Mouse (Mus musculus): ENCODE results near the gene Rbm47. TPM values are rescaled to one million over a fixed set of nuclear protein-coding genes. Genes with fewer than 3 reads are reported as not detected.

Gene Rbm47
- polyA plus RNA-seq, 1 experiment from 2014 or later: 41.5 TPM

DNA sequence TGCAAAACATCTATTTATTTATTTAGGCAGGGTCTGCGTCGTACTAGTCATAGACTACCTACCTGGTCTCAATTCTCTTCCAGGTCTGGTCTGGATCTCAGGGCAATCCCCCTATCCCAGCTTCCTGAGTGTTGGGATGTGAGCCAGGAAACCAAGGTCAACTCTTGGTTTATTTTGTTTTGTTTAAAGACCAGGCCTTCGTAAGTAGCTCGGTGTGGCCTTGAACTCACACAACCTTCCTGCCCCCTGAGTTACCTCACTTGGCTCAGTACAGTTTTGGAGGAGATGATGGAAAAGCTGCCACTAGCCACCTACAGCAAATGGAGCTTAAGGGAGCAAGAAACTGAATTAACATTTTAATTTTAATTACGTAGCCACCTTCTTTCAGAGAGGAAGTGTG lies 144.7 kb downstream of the Rbm47 start:
- no peaks in the 10 kb centered on the region for H3K4me1 ChIP-seq (ENCODE audit: insufficient read depth, low read depth, low read length)
- no peaks in the 10 kb centered on the region for H3K27me3 ChIP-seq (replicated peaks; ENCODE audit: insufficient read depth, low read length)
- H3K9me3 ChIP-seq (ENCODE audit: low read length): no peaks in the 10 kb centered on the region
- H3K4me3 ChIP-seq (ENCODE audit: low read depth, low read length): no peak overlapping the region
- H3K9ac ChIP-seq (replicated peaks; ENCODE audit: low read depth): no peak overlapping the region
- 73% methylated on average over 5 of the region's 5 CpGs for WGBS
- TF ChIP-seq EP300 (IDR thresholded peaks at IDR 0.05): no peak
- no peak for TF ChIP-seq CTCF (IDR thresholded peaks at IDR 0.05)
- no peak overlapping the region for H3K4me2 ChIP-seq (replicated peaks; ENCODE audit: low read depth, low read length)
- DNase-seq (ENCODE audit: low spot score) (no peak), ATAC-seq (no peak)
- H3K27ac ChIP-seq (ENCODE audit: low read length): no peak overlapping the region
- H3K36me3 ChIP-seq (ENCODE audit: insufficient read depth, low read length): 0 out of 2 replicates have a peak, but pooled peaks cover 4% of the 10 kb centered on the region

DNA sequence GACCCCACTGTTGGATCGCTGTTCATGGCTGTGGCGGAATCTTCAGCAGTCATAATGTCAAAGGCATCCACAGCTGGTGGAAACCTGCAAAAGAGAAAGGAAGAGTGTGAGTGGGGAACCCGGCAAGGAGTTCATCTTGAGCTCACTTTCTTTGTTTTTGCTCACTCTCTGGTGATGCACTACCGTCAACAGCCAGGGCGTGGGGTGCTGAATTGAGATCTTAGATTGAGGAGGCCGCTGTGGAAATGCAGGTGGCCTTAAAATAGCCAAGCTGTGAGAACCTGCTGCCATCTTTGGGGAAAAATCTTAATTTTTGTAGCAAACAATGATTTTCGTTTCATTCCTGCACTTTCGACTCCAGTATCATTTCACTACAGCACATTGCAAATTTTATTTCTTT lies 145.7 kb downstream of the Rbm47 start:
- H3K4me3 ChIP-seq (ENCODE audit: low read depth, low read length): no peak overlapping the region
- H3K27me3 ChIP-seq (replicated peaks; ENCODE audit: insufficient read depth, low read length): no peaks in the 10 kb centered on the region
- H3K4me2 ChIP-seq (replicated peaks; ENCODE audit: low read depth, low read length): no peak overlapping the region
- 95% methylated on average over 8 of the region's 8 CpGs for WGBS
- ATAC-seq (no peak), DNase-seq (ENCODE audit: low spot score) (no peak)
- H3K4me1 ChIP-seq (ENCODE audit: insufficient read depth, low read depth, low read length): no peaks in the 10 kb centered on the region
- no peak overlapping the region for H3K9ac ChIP-seq (replicated peaks; ENCODE audit: low read depth)
- TF ChIP-seq EP300 (IDR thresholded peaks at IDR 0.05) (no peak), CTCF (IDR thresholded peaks at IDR 0.05) (no peak)
- H3K27ac ChIP-seq (ENCODE audit: low read length): no peak overlapping the region
- H3K36me3 ChIP-seq (ENCODE audit: insufficient read depth, low read length): 0 out of 2 replicates have a peak, but pooled peaks cover 4% of the 10 kb centered on the region
- no peaks in the 10 kb centered on the region for H3K9me3 ChIP-seq (ENCODE audit: low read length)

DNA sequence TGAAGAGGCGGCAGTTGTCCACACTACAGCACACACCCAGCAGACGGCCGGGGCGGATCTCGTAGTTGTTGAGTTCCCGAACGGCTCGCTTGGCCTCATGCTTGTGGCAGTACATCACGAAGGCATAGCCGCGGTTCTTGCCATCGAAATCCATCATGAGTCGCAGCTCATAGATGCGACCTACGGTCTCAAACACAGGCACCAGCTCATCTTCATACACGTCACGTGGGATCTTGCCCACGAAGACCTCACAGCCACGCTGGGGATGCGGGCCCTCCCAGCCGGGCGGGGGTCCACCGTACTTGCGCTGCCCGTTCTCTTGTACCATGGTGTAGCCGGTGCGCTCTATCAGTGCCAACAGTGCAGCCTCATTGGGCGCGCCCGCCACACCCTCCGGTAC lies 146.1 kb downstream of the Rbm47 start:
- DNase-seq (ENCODE audit: low spot score) (no peak), ATAC-seq (no peak)
- Histone ChIP-seq H3K4me3 (ENCODE audit: low read depth, low read length) (no peak overlapping the region), H3K4me1 (ENCODE audit: insufficient read depth, low read depth, low read length) (no peaks in the 10 kb centered on the region), H3K36me3 (ENCODE audit: insufficient read depth, low read length) (0 out of 2 replicates have a peak, but pooled peaks cover 4% of the 10 kb centered on the region), H3K27me3 (replicated peaks; ENCODE audit: insufficient read depth, low read length) (no peaks in the 10 kb centered on the region), H3K9me3 (ENCODE audit: low read length) (no peaks in the 10 kb centered on the region), H3K4me2 (replicated peaks; ENCODE audit: low read depth, low read length) (no peak overlapping the region), H3K9ac (replicated peaks; ENCODE audit: low read depth) (no peak overlapping the region), H3K27ac (ENCODE audit: low read length) (no peak overlapping the region)
- 98% methylated on average over 31 of the region's 31 CpGs for WGBS
- no peak for TF ChIP-seq EP300 (IDR thresholded peaks at IDR 0.05)
- TF ChIP-seq CTCF (IDR thresholded peaks at IDR 0.05): no peak

DNA sequence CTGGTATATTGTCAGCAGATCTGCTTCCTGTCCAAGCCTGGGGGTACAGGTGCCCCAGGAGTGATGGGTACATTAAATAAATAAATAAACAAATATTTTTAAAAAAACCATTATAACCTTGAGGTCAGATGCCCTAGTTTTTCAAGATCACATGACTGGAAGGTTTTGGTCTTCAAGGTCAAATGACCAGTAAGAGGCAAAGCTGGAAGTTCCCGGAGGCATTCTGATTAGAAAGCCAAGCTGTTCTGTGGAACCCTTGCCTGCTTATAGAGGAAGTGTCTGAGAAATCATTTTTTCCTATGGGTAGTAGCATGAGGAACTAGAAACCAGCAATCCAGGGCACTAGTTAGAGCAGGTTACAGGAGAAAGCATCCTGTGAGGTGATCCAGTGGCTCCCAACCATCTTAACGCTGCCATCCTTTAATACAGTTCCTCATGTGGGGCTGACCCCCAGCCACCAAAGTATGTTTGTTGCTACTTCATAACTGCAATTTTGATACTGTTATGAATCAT lies 157.4 kb downstream of the Rbm47 start:
- DNase-seq (ENCODE audit: low spot score) (no peak), ATAC-seq (no peak)
- no peaks in the 10 kb centered on the region for H3K4me1 ChIP-seq (ENCODE audit: insufficient read depth, low read depth, low read length)
- H3K9me3 ChIP-seq (ENCODE audit: low read length): no peaks in the 10 kb centered on the region
- WGBS: 85% methylated on average over 2 of the region's 2 CpGs
- H3K27ac ChIP-seq (ENCODE audit: low read length): no peak overlapping the region
- H3K36me3 ChIP-seq (ENCODE audit: insufficient read depth, low read length): no peaks in the 10 kb centered on the region; the same call in 1 of the 2 replicates
- no peaks in the 10 kb centered on the region for H3K27me3 ChIP-seq (replicated peaks; ENCODE audit: insufficient read depth, low read length)
- no peak overlapping the region for H3K4me3 ChIP-seq (ENCODE audit: low read depth, low read length)
- H3K9ac ChIP-seq (replicated peaks; ENCODE audit: low read depth): no peak overlapping the region
- TF ChIP-seq CTCF (IDR thresholded peaks at IDR 0.05) (no peak), EP300 (IDR thresholded peaks at IDR 0.05) (no peak)
- H3K4me2 ChIP-seq (replicated peaks; ENCODE audit: low read depth, low read length): no peak overlapping the region

DNA sequence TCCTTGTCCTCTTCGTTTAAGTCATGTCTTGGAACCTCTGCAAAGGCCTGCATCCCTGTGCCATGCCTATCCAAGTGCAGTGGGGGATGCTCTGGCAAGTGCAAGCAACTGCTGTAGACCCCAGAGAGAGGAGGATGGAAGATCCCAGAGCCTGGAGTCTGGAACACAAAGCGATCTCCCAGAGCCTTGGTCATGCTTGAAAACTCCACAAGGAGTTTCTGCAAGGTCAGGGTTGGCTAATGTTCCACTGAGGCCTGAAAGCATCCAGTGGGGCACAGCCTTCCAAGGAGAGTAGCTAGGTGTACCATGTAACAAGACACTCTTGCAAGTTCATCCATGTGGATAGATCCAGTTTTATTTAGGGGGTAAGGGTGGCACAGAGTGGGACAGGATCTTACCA lies 158.5 kb downstream of the Rbm47 start:
- whole genome bisulfite sequencing: 81% methylated on average over 2 of the region's 2 CpGs
- TF ChIP-seq EP300 (IDR thresholded peaks at IDR 0.05) (no peak), CTCF (IDR thresholded peaks at IDR 0.05) (no peak)
- H3K27me3 ChIP-seq (replicated peaks; ENCODE audit: insufficient read depth, low read length): no peaks in the 10 kb centered on the region
- DNase-seq (ENCODE audit: low spot score) (no peak), ATAC-seq (no peak)
- no peak overlapping the region for H3K27ac ChIP-seq (ENCODE audit: low read length)
- no peak overlapping the region for H3K4me2 ChIP-seq (replicated peaks; ENCODE audit: low read depth, low read length)
- no peaks in the 10 kb centered on the region for H3K36me3 ChIP-seq (ENCODE audit: insufficient read depth, low read length)
- no peaks in the 10 kb centered on the region for H3K9me3 ChIP-seq (ENCODE audit: low read length)
- H3K9ac ChIP-seq (replicated peaks; ENCODE audit: low read depth): no peak overlapping the region
- no peaks in the 10 kb centered on the region for H3K4me1 ChIP-seq (ENCODE audit: insufficient read depth, low read depth, low read length)
- no peak overlapping the region for H3K4me3 ChIP-seq (ENCODE audit: low read depth, low read length)

DNA sequence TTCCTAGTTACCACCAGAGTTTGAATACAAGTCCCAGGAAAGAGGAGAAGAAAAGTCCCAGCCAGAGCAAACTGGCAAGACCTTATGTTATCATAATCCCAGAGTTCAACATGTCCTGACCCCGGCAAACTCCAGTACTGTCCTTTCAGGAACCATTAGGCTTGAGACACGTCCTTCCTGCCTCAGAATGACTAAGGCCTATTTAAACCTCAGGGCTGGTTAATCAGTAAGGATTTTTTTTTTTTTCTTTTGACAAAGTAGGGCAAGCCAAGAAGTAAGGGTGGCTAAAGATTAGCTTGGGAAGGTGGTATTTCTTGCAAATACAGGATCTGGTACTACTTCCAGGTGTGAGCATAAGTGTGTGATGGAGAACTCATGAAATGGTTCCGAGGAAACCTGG lies 158.9 kb downstream of the Rbm47 start:
- Histone ChIP-seq H3K4me3 (ENCODE audit: low read depth, low read length) (no peak overlapping the region), H3K27me3 (replicated peaks; ENCODE audit: insufficient read depth, low read length) (no peaks in the 10 kb centered on the region), H3K4me2 (replicated peaks; ENCODE audit: low read depth, low read length) (no peak overlapping the region), H3K36me3 (ENCODE audit: insufficient read depth, low read length) (no peaks in the 10 kb centered on the region), H3K27ac (ENCODE audit: low read length) (no peak overlapping the region), H3K4me1 (ENCODE audit: insufficient read depth, low read depth, low read length) (no peaks in the 10 kb centered on the region), H3K9me3 (ENCODE audit: low read length) (no peaks in the 10 kb centered on the region), H3K9ac (replicated peaks; ENCODE audit: low read depth) (no peak overlapping the region)
- DNase-seq (ENCODE audit: low spot score): no peak
- no peak for TF ChIP-seq EP300 (IDR thresholded peaks at IDR 0.05)
- TF ChIP-seq CTCF (IDR thresholded peaks at IDR 0.05): no peak
- WGBS: 47% methylated on average over 3 of the region's 3 CpGs
- ATAC-seq: no peak; the same call in 1 of the 2 replicates

Data from lung, postnatal 0 days (tissue).